Mouse (Mus musculus): ENCODE measurements around the gene Eno3. TPM values are rescaled to one million over a fixed set of nuclear protein-coding genes. Genes with fewer than 3 reads are reported as not detected.

Gene Eno3
- polyA plus RNA-seq, 1 experiment from 2014 or later = 4.0 TPM

GRCm38 (mm10) chr11:70628431-70628830, 28.6 kb upstream of the Eno3 start:
- Histone ChIP-seq H3K9ac (replicated peaks) (no peak overlapping the region), H3K4me2 (ENCODE audit: low read depth, low read length) (no peak overlapping the region), H3K9me3 (ENCODE audit: low read length) (no peaks in the 10 kb centered on the region), H3K36me3 (replicated peaks; ENCODE audit: insufficient read depth, low read length) (no peaks in the 10 kb centered on the region), H3K27me3 (ENCODE audit: insufficient read depth, low read length) (no peaks in the 10 kb centered on the region), H3K4me3 (ENCODE audit: low read depth, low read length) (no peak overlapping the region), H3K27ac (ENCODE audit: low read depth) (no peak overlapping the region), H3K4me1 (ENCODE audit: insufficient read depth) (peaks cover 9% of the 10 kb centered on the region)
- DNase-seq (no peak), ATAC-seq (no peak)
- 59% methylated on average over 2 of the region's 2 CpGs for WGBS (ENCODE audit: insufficient replicate concordance)
- TF ChIP-seq EP300 (IDR thresholded peaks at IDR 0.05; ENCODE audit: low read depth) = no peak

GRCm38 (mm10) chr11:70629557-70629956, 27.4 kb upstream of the Eno3 start:
- Histone ChIP-seq H3K9me3 (ENCODE audit: low read length) (no peaks in the 10 kb centered on the region), H3K27ac (ENCODE audit: low read depth) (no peak overlapping the region), H3K4me2 (ENCODE audit: low read depth, low read length) (no peak overlapping the region), H3K36me3 (replicated peaks; ENCODE audit: insufficient read depth, low read length) (no peaks in the 10 kb centered on the region), H3K27me3 (ENCODE audit: insufficient read depth, low read length) (no peaks in the 10 kb centered on the region), H3K4me1 (ENCODE audit: insufficient read depth) (peaks cover 9% of the 10 kb centered on the region), H3K4me3 (ENCODE audit: low read depth, low read length) (no peak overlapping the region), H3K9ac (replicated peaks) (no peak overlapping the region)
- ATAC-seq (no peak), DNase-seq (no peak)
- TF ChIP-seq EP300 (IDR thresholded peaks at IDR 0.05; ENCODE audit: low read depth) = no peak
- peak; percentile 73 for TF ChIP-seq CTCF (IDR thresholded peaks at IDR 0.05; ENCODE audit: low read depth)
- 41% methylated on average over 5 of the region's 5 CpGs for WGBS (ENCODE audit: insufficient replicate concordance)

- Histone ChIP-seq H3K9me3 (ENCODE audit: low read length) (no peaks in the 10 kb centered on the region), H3K4me2 (ENCODE audit: low read depth, low read length) (no peak overlapping the region), H3K36me3 (replicated peaks; ENCODE audit: insufficient read depth, low read length) (no peaks in the 10 kb centered on the region), H3K4me3 (ENCODE audit: low read depth, low read length) (no peak overlapping the region), H3K9ac (replicated peaks) (no peak overlapping the region), H3K4me1 (ENCODE audit: insufficient read depth) (peaks cover 9% of the 10 kb centered on the region), H3K27ac (ENCODE audit: low read depth) (no peak overlapping the region), H3K27me3 (ENCODE audit: insufficient read depth, low read length) (no peaks in the 10 kb centered on the region)
- ATAC-seq = no peak
- WGBS (ENCODE audit: insufficient replicate concordance) = 42% methylated on average over 7 of the region's 7 CpGs
- no peak for DNase-seq
- TF ChIP-seq CTCF (IDR thresholded peaks at IDR 0.05; ENCODE audit: low read depth) (no peak), EP300 (IDR thresholded peaks at IDR 0.05; ENCODE audit: low read depth) (no peak)
Measured at GRCm38 (mm10) chr11:70630129-70630528, 26.9 kb upstream of the Eno3 start.

GRCm38 (mm10) chr11:70635601-70636000, 21.4 kb upstream of the Eno3 start:
- TF ChIP-seq EP300 (IDR thresholded peaks at IDR 0.05; ENCODE audit: low read depth) (no peak), CTCF (IDR thresholded peaks at IDR 0.05; ENCODE audit: low read depth) (no peak)
- Histone ChIP-seq H3K27ac (ENCODE audit: low read depth) (no peak overlapping the region), H3K36me3 (replicated peaks; ENCODE audit: insufficient read depth, low read length) (no peaks in the 10 kb centered on the region), H3K4me1 (ENCODE audit: insufficient read depth) (peaks cover 18% of the 10 kb centered on the region), H3K4me2 (ENCODE audit: low read depth, low read length) (no peak overlapping the region), H3K9ac (replicated peaks) (no peak overlapping the region), H3K4me3 (ENCODE audit: low read depth, low read length) (no peak overlapping the region), H3K9me3 (ENCODE audit: low read length) (no peaks in the 10 kb centered on the region), H3K27me3 (ENCODE audit: insufficient read depth, low read length) (no peaks in the 10 kb centered on the region)
- WGBS (ENCODE audit: insufficient replicate concordance) = 85% methylated on average over 4 of the region's 4 CpGs
- ATAC-seq = no peak
- no peak for DNase-seq

- Histone ChIP-seq H3K4me2 (ENCODE audit: low read depth, low read length) (no peak overlapping the region), H3K27ac (ENCODE audit: low read depth) (no peak overlapping the region; the same call in 1 of the 2 replicates), H3K9ac (replicated peaks) (no peak overlapping the region), H3K4me3 (ENCODE audit: low read depth, low read length) (no peak overlapping the region), H3K36me3 (replicated peaks; ENCODE audit: insufficient read depth, low read length) (no peaks in the 10 kb centered on the region), H3K27me3 (ENCODE audit: insufficient read depth, low read length) (no peaks in the 10 kb centered on the region), H3K9me3 (ENCODE audit: low read length) (no peaks in the 10 kb centered on the region), H3K4me1 (ENCODE audit: insufficient read depth) (peaks cover 23% of the 10 kb centered on the region)
- WGBS (ENCODE audit: insufficient replicate concordance) = 76% methylated on average over 1 of the region's 1 CpGs
- DNase-seq (no peak), ATAC-seq (no peak)
- TF ChIP-seq CTCF (IDR thresholded peaks at IDR 0.05; ENCODE audit: low read depth) = no peak
- TF ChIP-seq EP300 (IDR thresholded peaks at IDR 0.05; ENCODE audit: low read depth) = no peak
Measured at GRCm38 (mm10) chr11:70637764-70638163, 19.2 kb upstream of the Eno3 start.

- 69% methylated on average over 1 of the region's 1 CpGs for WGBS (ENCODE audit: insufficient replicate concordance)
- Histone ChIP-seq H3K27me3 (ENCODE audit: insufficient read depth, low read length) (no peaks in the 10 kb centered on the region), H3K9me3 (ENCODE audit: low read length) (no peaks in the 10 kb centered on the region), H3K36me3 (replicated peaks; ENCODE audit: insufficient read depth, low read length) (no peaks in the 10 kb centered on the region; the same call in 1 of the 2 replicates), H3K4me2 (ENCODE audit: low read depth, low read length) (peak overlapping the region; percentile 55), H3K4me3 (ENCODE audit: low read depth, low read length) (no peak overlapping the region), H3K9ac (replicated peaks) (no peak overlapping the region; the same call in 1 of the 2 replicates), H3K27ac (ENCODE audit: low read depth) (peak overlapping the region; percentile 80), H3K4me1 (ENCODE audit: insufficient read depth) (peaks cover 23% of the 10 kb centered on the region)
- ATAC-seq (peak; percentile 11; the same call in 1 of the 2 replicates), DNase-seq (no peak)
- TF ChIP-seq CTCF (IDR thresholded peaks at IDR 0.05; ENCODE audit: low read depth) (no peak), EP300 (IDR thresholded peaks at IDR 0.05; ENCODE audit: low read depth) (no peak)
Measured at GRCm38 (mm10) chr11:70638293-70638692, 18.7 kb upstream of the Eno3 start.
